Mouse (Mus musculus): ENCODE results near the gene Ikzf2.

Gene Ikzf2

DNA sequence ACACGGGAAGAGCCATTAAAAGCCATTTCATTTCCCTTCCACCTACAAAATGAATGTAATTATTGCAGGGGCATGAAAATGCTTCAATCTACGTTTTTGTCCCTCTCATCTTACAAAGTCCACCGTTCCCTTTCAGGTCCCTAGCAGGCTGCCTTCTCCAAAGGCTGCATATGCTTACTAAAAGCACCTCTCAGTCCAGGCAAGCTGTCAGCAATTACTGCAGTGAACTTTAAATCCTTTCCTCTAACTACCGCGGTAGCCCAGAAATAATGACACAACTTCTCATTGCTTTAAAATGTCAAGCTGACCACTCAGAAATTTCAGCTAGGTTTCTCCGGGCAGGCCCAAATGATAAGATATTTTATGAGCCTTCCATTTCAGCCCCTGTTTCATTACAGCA is 95.2 kb downstream of the Ikzf2 start:
- Histone ChIP-seq H3K36me3 (ENCODE audit: control insufficient read depth, insufficient read depth, low read length, poor library complexity, severe bottlenecking) (no peaks in the 10 kb centered on the region), H3K27me3 (ENCODE audit: control insufficient read depth, insufficient read depth, low read length, poor library complexity, severe bottlenecking) (no peaks in the 10 kb centered on the region)
- DNase-seq (ENCODE audit: low read depth, low spot score) = no peak

DNA sequence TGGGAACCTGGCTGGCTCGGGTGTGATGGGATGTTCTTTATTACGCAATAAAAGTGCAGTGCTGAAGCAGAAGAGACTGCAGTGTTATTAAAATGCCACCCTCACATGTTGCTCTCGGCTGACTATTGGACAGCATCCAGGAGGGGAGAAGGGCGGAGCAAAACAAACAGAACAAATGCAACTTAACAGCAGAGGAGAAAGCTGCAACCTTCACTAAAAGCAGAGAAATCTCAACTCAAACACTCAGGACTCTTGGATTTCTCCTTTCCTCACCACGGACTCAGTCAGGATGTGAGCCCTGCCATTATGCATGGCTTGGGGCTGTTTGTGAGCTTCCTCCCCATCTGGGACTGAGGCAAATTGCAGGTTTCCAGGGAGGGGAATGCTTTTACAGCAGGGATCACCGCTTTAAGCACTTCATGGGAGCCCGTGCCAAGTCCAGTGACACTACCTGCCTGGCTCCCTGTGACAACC is 95.7 kb downstream of the Ikzf2 start:
- Histone ChIP-seq H3K27me3 (ENCODE audit: control insufficient read depth, insufficient read depth, low read length, poor library complexity, severe bottlenecking) (no peaks in the 10 kb centered on the region), H3K36me3 (ENCODE audit: control insufficient read depth, insufficient read depth, low read length, poor library complexity, severe bottlenecking) (no peaks in the 10 kb centered on the region)
- no peak for DNase-seq (ENCODE audit: low read depth, low spot score)

DNA sequence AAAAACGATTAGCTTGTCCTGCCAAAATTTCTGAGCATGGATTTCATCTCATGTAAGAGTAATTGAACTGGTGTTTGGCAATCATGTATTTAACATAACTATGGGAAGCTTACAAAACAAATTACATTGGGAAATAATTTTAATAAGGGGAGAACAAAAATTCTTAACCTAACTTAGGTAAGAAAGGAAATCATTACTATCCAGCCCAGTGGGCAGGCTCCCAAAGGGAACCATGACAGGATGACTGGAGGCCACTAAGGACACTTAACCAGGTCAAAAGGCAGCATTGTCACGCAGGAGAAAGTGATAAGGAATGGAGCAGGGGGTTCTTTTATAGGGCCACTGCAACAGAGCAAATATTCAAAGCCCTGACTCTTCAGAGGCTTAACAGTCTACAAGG is 101.5 kb downstream of the Ikzf2 start:
- H3K27me3 ChIP-seq (ENCODE audit: control insufficient read depth, insufficient read depth, low read length, poor library complexity, severe bottlenecking) = no peaks in the 10 kb centered on the region
- DNase-seq (ENCODE audit: low read depth, low spot score) = no peak
- no peaks in the 10 kb centered on the region for H3K36me3 ChIP-seq (ENCODE audit: control insufficient read depth, insufficient read depth, low read length, poor library complexity, severe bottlenecking)

DNA sequence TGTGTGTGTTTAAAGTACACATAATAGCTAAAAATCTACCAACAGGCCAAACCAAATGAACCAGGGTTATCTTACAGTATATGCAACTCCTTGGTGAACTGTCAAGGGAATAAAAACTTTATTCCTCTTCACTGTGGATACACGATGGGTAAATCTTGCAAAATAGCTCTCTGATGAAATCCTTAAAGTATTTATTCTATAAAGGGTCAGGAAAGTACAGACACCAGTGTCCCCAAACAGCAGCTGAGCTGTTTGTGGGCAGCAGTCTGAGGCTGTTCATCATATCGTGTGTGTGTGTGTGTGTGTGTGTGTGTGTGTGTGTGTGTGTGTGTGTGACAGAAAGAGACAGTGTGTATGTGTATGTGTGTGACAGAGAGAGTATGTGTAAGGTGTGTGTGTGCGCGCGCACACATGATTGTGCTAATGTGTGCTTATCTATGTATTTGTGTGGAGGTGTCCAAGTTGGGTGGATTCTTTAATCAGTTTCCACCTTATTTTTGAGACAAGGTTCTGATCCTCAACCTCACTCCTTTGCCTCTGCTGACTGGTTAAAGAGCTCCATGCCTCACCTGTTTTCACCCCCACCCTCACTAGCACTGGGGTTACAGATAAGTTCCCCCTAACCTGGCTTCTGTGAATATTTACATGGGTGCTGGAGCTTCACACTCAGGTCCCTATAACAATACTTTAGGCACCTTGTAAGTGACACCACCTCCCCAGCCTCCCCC is 102.9 kb downstream of the Ikzf2 start:
- DNase-seq (ENCODE audit: low read depth, low spot score) = no peak
- no peaks in the 10 kb centered on the region for H3K36me3 ChIP-seq (ENCODE audit: control insufficient read depth, insufficient read depth, low read length, poor library complexity, severe bottlenecking)
- no peaks in the 10 kb centered on the region for H3K27me3 ChIP-seq (ENCODE audit: control insufficient read depth, insufficient read depth, low read length, poor library complexity, severe bottlenecking)

DNA sequence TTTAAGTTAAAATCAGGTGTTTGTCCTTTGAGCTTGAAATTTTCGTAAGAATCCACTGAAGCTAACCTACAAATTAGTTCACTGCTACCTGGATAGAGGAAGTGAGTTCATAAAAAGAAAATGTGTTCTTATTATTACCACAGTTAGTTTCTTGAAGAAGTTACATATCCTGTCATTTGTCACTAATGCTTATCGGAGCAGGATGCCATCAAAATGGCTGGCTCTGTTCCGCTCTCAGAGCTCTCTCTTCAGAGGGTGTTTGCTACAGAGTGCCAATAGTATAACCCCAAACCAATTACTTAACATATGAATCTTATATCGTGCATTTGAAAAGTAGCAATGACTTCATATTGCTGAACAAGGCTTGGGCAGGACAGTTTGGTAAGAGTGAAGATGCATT is 108.1 kb downstream of the Ikzf2 start:
- Histone ChIP-seq H3K36me3 (ENCODE audit: control insufficient read depth, insufficient read depth, low read length, poor library complexity, severe bottlenecking) (no peaks in the 10 kb centered on the region), H3K27me3 (ENCODE audit: control insufficient read depth, insufficient read depth, low read length, poor library complexity, severe bottlenecking) (no peaks in the 10 kb centered on the region)
- DNase-seq (ENCODE audit: low read depth, low spot score) = no peak

DNA sequence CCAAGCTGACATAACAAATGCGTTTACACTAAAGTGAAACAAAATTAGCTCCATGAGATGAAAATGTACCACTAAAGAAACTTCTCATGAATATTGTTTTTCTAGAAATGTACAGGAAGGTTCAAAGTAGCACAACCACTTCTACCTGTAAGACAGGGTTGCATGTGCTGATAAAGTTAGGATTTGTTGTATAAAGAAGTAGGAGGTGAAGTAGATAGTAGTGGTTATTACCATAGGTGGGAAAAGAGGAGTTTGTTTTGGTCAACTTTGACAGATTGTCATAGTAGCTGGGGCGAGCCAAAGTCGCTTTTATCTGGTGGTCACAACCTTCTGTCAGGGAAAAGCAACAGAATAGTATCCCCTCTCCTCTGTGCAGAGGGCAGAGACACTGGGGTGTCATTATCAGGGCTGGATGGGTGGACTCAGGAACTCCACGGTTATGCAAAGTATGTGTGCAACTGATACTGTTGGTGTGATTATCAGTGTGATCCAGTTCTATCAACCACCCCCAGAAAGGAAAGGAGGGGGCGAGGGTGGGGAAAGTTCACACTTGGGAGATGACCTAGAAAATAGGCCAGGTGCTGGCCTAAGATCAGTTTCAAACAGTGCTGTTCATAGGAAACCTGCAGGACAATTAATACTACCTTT is 127.5 kb downstream of the Ikzf2 start:
- no peaks in the 10 kb centered on the region for H3K27me3 ChIP-seq (ENCODE audit: control insufficient read depth, insufficient read depth, low read length, poor library complexity, severe bottlenecking)
- H3K36me3 ChIP-seq (ENCODE audit: control insufficient read depth, insufficient read depth, low read length, poor library complexity, severe bottlenecking) = no peaks in the 10 kb centered on the region
- no peak for DNase-seq (ENCODE audit: low read depth, low spot score)

DNA sequence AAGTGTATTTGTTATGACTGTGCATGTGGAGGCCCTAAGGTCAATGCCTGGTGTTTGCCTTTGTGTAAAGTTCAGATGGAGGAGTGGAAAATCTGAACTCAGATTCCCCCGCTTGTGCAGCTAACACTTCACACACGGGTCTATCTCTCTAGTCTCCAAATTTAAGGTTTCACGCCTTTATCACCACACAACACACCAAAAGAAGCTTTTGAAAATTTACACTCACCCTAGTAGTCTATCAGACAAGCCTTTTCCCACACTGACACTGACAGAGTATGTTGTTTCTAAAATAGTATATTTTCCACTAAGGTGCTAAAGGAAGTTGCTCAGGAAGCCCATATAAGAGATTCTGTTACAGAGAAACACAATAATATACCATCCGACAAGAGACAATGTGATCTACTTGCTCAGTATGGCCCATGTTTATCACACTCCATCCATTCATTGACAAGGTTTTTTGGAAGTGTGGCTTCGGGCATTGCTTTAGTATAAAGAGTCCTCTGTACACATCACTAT is 131.4 kb downstream of the Ikzf2 start:
- H3K36me3 ChIP-seq (ENCODE audit: control insufficient read depth, insufficient read depth, low read length, poor library complexity, severe bottlenecking) = no peaks in the 10 kb centered on the region
- H3K27me3 ChIP-seq (ENCODE audit: control insufficient read depth, insufficient read depth, low read length, poor library complexity, severe bottlenecking) = no peaks in the 10 kb centered on the region
- no peak for DNase-seq (ENCODE audit: low read depth, low spot score)

DNA sequence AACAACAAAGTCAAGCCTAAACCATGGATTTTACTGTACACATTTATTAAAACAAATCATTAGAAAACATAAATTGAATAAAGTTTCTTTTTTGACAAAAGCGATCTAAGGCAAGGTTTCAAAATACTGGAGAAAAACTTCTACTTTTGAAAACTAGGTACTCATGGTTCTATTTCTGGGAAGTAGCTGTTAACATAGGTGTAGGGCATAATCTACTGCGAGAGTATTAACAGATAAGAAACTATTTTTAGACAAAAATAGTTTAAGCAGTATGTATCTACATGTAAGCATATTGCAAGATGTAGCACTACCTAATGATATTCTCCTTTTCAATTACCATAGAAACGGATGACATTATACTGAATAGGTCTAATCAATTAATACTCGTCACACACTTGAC is 137.1 kb downstream of the Ikzf2 start:
- no peak for DNase-seq (ENCODE audit: low read depth, low spot score)
- H3K36me3 ChIP-seq (ENCODE audit: control insufficient read depth, insufficient read depth, low read length, poor library complexity, severe bottlenecking) = no peaks in the 10 kb centered on the region
- no peaks in the 10 kb centered on the region for H3K27me3 ChIP-seq (ENCODE audit: control insufficient read depth, insufficient read depth, low read length, poor library complexity, severe bottlenecking)

DNA sequence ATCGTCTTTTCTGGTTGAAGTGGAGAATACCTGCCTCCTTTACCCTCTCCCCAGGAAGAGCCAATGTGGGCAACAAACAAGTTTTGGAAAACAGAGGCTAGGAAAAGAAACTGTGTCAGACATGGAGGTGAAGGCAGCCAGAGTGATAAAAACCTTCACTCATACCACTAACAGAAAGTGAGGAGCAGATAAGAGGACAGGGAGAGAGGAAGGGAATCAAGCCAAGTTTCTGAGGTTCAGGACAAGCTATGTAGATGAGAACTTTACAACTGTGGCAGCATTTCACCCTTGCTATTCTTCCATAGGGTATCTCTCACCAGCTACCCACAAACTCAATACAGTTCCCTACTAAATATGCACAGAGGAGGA is 141.2 kb downstream of the Ikzf2 start:
- H3K36me3 ChIP-seq (ENCODE audit: control insufficient read depth, insufficient read depth, low read length, poor library complexity, severe bottlenecking) = no peaks in the 10 kb centered on the region
- DNase-seq (ENCODE audit: low read depth, low spot score) = no peak

DNA sequence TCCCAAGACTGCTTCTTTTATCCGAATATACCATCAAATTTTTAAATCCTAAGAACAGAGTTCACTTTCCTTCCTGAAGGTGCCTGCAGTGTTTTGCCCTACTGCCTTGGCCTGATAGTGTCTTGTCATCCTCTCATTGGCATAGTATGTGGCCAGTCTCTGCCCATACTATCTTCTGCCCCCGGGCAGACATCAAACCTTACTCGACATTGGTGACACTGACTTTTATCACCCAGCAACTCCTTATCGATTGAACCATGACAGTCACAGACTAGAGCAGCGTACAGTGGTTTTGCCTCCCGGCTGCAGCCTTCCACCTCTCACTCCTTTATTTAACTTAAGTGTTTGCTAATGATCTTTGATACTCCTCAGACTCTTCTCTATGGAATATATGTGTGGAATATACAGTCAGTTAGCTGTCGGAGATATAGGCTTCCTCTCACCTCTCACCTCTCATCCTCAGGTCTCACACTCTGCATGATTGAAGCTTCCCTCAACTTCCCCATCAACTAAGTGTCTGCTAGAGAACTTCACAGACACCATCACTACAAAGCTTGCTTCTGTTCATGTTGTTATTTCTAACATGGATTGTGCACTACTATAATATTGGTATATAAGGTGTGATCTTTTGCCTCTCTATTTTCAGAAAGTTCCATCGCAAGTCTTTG is 141.7 kb downstream of the Ikzf2 start:
- Histone ChIP-seq H3K36me3 (ENCODE audit: control insufficient read depth, insufficient read depth, low read length, poor library complexity, severe bottlenecking) (no peaks in the 10 kb centered on the region), H3K27me3 (ENCODE audit: control insufficient read depth, insufficient read depth, low read length, poor library complexity, severe bottlenecking) (no peaks in the 10 kb centered on the region)
- DNase-seq (ENCODE audit: low read depth, low spot score) = no peak

More for the DNA sequence above, 141.2 kb downstream of the Ikzf2 start:
- no peaks in the 10 kb centered on the region for H3K27me3 ChIP-seq (ENCODE audit: control insufficient read depth, insufficient read depth, low read length, poor library complexity, severe bottlenecking)

DNA sequence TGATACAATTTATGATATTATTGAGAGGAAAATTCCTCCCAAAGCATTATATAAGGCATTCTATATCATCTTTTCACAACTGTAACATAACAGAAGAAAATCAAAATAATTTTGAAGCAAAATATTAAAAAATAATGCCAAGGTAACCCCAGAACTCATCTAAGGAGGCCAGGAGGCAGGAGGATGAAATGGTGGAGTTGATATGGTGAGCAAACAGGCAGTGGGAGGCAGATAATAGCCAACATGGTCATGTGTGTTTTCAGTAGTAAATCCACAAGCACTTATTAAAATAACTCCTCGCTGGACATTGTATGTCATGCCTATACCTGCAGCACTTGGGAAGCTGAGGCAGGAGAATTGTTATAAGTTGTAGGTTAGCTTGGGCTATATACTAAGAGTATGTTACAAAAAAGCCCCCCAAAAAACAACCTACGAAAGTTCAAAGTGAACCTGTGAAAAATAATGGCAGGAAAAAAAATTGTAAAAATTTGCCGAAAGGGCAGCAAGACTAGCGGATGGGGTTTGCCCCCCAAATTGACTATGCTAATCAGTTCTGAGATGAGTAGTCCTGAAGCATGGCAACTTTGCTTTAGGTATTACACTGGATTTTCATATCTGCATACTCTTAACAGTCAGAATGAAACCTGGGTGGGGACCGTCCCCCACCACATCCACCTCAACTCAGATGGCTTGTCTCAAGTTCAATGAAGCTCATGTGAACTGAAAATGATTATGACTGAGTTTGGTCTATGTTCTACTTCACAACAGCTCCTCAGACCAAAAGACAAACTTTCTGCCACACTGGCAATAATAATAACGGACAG is 143.1 kb downstream of the Ikzf2 start:
- Histone ChIP-seq H3K27me3 (ENCODE audit: control insufficient read depth, insufficient read depth, low read length, poor library complexity, severe bottlenecking) (no peaks in the 10 kb centered on the region), H3K36me3 (ENCODE audit: control insufficient read depth, insufficient read depth, low read length, poor library complexity, severe bottlenecking) (no peaks in the 10 kb centered on the region)
- DNase-seq (ENCODE audit: low read depth, low spot score) = no peak

DNA sequence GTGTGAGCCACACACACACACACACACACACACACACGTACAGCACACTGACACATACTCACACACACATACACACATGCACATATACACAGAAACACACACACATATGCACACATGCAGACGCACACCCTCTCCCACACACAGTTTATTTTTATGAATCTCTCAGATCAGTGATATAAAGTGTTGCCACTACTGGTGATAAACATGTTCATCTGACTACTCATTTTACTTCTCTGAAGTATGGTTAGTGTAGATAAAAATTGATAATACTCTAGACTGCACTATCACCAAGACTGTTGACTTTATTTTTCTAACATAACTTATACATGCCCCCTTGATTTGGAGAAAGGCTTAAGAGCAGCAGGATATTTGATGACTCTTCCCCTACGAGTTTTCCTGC is 144.5 kb downstream of the Ikzf2 start:
- no peak for DNase-seq (ENCODE audit: low read depth, low spot score)
- Histone ChIP-seq H3K36me3 (ENCODE audit: control insufficient read depth, insufficient read depth, low read length, poor library complexity, severe bottlenecking) (no peaks in the 10 kb centered on the region), H3K27me3 (ENCODE audit: control insufficient read depth, insufficient read depth, low read length, poor library complexity, severe bottlenecking) (no peaks in the 10 kb centered on the region)

DNA sequence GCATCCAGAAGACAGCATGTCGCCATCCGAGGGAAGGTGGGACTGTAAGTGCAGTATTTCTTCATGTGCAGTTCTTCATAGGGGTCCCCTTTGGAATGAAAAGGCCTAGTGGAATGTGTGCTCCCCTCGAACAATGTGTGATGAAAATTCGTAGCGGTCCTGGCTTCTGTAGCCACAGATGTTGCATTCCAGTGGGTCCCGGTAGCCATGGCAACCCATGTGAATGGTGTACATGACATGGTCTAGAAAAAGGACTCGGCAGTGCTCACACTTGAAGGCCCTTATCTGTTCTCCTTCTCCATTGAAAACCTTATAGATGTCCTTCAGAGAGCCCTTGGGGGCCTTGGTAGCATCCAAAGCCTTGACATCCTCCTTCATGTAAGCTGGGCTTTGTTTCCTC is 148.4 kb downstream of the Ikzf2 start:
- DNase-seq (ENCODE audit: low read depth, low spot score) = no peak
- no peaks in the 10 kb centered on the region for H3K27me3 ChIP-seq (ENCODE audit: control insufficient read depth, insufficient read depth, low read length, poor library complexity, severe bottlenecking)
- no peaks in the 10 kb centered on the region for H3K36me3 ChIP-seq (ENCODE audit: control insufficient read depth, insufficient read depth, low read length, poor library complexity, severe bottlenecking)

DNA sequence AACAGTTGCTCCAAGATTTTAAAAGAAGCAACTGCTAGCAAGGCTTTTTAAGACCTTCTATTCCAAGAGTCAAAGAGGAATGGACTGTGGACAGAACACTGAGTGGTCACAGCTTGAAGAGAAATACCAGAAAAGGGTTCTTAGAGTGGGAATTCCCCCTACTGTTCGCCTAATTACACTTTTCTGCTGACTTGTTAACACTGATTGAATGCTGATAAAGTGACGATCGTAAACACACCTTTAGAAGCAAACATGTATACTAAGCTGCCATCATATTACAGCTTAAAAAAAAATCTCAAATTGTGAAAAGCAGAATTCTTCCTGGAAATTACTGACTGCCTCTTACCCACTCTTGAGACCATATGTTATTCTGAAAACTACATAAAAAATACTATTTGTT is 149.4 kb downstream of the Ikzf2 start:
- Histone ChIP-seq H3K27me3 (ENCODE audit: control insufficient read depth, insufficient read depth, low read length, poor library complexity, severe bottlenecking) (no peaks in the 10 kb centered on the region), H3K36me3 (ENCODE audit: control insufficient read depth, insufficient read depth, low read length, poor library complexity, severe bottlenecking) (no peaks in the 10 kb centered on the region)
- no peak for DNase-seq (ENCODE audit: low read depth, low spot score)

Data from splenic B cell, adult 2 months (primary cell).